Mouse (Mus musculus): ENCODE results near the gene Ankrd63.
A peak's percentile ranks its signal among the peaks of the same experiment; 100 is the strongest.

The Ankrd63 gene

DNA sequence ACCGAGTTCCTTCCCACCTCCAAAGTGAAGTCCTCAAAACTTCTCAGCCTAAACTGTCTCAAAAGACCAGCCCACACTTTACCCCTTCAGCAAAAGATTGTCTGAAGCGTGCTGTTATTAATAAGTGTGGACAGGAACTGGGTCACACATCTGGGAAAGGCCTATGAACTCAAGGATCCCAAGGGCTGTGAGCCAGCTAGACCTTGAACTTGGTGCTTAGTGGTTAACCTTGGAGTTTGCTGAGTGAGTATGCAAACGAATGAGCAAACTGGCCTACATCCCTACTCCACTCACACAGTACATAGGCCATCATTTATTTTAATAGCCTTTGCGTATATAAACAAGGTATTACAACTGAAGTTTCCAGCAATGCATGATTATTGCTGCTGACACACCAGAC, 21.7 kb upstream of the Ankrd63 start:
- no peak for DNase-seq

DNA sequence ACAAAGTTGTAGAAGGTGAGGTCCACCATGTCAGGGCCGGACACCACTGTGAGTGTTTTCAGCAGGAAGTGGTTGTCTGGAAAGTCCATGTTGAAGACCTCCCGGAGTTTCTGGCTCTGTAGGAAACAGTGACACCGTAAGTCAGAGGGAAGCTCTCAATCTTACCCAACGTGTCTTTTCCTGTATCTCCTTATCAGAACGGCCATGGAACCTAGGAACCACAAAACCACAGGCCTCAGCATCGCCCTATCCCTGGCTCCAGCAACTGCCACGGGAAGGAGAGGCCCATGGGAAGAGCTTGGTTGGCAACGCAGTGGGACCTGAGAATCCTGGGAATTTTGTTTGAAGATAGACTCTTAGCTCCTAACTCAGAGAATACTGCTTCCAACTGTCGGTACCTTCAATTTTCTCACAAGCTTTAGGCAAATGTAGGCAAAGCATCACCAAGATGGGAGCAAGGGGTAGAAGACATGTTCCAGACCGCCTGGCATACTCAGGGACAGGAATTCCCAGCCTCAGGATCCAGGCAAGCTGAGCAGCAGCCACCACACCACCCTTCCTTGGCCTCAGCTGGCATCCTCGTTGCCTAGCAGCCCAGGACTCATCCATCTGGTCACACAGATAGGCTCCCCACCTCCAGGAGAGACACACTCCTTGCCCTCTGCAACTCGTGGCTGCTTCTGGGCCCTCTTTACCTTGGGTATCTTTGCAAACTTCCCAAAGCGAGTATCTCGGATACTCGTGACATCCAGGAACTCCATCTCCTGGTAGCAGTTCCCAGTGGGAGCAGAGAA, 20.1 kb upstream of the Ankrd63 start:
- DNase-seq, result no peak

DNA sequence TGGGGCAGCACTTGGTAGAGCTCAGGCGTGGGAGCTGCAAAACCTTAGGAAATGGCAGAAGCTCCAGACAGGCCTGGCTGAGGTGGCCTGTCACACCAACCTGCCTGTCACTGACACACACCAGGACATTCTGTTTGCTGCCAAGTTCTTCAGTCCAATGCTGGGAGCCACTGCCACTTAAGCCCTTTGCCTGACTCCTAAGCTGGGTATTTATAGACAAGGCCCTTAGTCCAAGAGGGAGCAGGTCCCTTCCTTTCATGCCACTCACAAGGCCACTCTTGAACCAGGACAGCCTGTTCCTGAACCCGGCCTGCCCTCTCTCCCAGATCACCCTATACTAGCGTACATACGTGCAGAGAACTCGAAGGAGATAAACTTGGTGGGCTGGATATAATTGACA, 12.9 kb upstream of the Ankrd63 start:
- DNase-seq, result no peak

DNA sequence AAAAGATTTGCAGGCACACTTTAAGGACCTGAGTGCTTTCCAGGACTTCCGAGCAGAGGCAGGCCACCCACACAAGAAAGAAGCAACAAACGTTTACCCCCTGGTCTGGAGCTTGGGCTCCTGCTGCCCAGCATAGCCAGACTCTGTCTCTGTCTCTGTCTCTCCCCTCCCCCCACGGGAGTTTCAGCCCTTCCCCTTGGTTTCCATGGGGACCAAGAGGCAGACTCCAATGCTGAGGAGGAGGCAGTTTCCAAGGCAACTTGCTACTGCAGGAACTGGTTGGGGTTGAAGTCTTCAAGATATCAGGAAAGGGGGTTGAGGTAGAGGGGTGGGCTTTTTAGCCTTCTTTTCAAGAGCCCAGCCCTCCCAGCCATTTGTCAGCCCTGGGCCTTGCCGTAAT, 10.5 kb upstream of the Ankrd63 start:
- no peak for DNase-seq

DNA sequence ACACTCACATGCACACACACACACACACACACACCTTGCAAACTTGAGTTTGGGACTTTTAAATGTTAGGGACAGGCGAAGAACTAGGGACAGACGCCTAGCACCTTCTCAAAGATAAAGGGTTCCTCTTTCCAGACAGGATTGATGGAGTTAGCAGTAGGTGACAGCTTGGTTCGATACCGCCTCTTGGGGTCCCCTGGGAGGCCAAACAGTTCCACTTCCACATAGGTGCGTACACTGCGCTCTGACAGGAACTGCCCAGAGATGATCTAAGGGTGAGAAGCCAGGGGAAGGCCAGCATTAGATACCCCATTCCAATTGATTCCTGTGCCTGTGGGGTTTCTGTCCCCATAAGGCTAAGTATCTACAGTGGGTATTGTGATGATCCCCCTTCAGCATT, 9.9 kb upstream of the Ankrd63 start:
- DNase-seq, result no peak

DNA sequence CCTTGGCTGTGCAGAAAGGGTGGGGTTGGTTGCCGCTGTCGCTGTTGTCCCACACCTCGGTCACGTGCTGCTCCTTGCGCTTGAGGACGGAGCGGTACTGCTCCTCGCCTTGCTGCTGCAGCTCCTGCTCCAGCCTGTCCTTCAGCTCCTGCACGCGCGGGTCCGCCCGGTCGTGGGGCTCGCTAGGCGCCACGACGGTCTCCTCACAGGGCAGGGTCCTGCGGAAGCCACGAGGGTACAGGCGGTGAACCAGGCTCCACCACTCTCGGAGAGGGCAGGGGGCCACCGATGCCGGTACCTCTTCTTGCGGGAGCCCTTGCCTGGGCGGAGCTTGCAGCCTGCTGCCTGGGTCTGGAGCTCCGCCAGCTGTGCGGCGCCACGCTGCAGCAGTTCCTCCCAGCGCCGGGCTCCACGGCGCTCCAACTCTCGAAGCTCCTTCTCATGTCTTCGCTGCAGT, 7.3 kb upstream of the Ankrd63 start:
- DNase-seq, result peak; percentile 32

DNA sequence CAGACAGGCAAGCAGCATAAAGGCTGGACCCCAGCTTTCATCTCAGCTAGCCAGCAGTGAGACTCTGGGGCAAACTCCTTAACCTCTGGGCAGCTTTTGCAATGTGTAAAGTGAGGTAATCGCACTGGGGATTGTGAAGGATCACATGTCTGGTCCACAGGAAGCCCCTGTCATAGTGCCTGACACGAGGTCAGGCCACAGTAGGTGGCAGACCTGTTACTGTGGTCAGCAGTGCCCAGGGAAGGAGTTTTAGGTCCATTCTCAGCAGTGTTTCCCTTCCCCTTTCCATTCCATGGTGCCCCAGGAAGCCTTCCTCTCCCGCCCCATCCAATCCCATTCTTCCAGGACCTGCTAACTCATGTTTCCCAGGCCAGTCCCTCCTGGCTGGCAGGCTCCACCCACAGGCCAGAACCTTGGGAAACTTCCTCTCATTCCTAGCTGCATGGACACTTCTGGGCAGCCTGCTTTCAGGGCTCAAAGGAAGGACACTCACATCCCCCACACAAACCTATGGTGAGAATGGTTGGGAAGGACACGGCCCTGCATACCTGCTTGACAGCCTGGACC, 6.0 kb upstream of the Ankrd63 start:
- no peak for DNase-seq

DNA sequence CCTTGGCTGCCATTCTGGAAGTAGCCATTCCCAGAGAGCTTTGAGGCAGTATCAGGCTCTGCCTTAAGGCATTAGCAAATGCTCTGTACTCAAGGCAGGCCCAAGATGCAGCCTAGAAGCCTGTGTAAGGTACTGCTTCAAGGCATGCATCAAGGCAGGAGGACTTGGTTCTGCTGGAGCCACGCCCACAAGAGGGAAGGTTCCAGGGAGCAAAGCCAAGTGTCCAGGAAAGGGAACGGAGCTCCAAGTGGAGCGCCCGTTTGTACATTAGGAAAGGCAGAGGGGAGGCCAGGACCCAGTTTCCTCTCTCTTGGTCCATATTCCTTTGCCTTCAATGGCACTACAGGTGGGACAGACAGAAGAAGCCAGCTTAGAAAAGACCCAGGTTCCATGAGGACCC, 4.7 kb upstream of the Ankrd63 start:
- no peak for DNase-seq

DNA sequence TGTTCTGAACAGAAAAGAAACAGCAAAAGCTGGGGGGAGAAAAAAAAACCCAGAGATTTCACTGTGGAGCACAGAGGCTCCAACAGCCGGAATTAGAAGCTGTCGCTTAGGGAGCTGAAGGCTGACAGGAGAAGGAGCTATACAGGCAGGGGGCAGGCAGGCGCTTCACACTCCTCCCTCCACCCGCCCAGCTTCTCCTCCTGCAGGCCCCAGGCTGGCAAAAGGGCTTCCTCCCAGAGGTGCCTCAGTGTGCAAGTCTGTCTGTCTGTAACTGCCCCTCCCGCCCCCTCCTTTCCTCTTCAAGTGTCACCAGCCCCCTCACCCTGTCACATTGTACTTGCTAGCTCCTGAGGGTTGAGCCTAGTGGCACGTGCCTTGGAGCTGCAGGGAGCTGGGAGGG, 2.7 kb upstream of the Ankrd63 start:
- peak; percentile 38 for DNase-seq

DNA sequence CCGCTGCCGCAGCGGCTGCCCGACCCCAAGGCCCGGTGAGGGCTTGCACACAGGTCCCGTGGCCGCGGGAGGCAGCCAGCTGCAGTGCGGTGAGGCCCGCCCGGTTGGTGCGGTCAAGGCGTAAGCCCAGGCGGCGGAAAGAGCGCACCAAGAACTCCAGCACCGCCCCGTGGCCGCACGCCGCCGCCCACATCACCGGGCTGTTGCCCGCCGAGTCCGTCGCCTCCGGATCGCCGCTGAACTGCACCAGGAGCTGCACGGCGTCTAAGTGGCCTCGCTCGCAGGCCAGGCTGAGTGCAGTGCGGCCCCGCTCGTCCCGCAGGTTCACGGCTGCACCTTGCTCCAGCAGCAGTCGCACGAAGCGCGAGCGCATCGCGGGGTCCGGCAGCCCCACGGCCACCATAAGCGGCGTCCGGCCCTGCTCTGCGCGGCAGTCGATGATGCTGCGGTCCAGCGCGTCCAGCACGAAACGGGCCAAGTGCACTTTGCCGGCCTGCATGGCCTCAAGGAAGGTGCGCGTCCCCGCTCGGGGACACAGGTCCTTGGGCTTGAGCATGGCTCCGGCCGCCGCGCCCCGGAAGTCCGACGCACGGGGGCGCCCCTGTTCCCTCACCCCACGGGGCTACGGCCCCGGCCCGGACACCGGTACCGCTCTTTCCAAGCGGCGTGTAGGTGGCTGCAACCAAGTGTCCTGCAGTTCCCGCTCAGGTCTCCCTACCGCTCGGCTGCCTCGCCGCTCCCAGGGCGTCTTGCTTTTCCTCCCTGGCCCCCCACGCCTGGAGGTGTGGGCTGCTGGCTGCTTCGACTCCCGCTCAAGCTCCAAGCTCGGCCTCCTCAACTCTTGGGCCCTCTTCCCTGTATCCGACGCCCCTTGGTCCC, 641 bp downstream of the Ankrd63 start:
- DNase-seq, result peak; percentile 34

DNA sequence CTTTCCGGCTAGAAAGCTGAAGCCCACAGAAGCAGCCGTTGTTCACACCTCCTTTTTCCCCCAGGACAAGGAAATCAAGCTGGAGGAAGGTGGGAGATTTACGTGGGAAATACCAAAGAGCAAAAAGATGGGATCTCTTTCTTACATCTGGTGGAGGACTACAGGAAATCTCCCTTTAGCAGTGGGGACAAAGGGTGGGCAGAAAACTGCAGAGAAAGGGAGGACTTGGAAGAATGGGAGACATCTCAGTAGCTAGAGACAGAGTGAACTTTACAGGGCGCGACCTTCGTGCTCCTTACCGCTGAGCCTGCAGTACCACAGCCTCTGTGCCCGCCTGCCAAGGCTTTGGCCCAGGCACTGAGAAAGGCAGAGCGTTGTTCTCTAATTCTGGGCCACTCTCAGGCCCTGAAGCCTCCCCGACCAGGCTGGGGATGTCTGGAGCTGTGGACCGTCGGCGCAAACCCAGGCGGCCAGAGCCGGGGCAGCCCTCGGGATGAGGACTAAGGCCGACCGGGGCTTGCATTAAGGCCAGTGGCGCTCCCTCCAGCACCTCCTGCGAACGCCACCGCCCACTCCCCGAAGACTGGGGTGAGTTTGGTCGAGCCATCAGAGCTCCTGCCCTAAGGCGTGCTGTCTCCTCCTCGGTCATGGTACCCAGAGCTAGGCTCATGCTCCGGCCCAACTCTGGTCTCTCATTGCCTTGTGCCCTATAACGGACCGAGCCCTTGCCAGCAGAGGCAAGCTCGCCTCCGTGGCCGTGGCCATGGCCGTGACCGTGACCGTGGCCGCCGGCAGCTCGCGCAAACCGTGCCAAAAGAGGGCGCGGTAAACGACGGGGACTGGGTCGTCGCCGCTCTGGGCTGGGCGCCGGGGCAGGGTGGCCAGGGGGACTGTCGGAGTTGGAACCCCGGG, 1.5 kb downstream of the Ankrd63 start:
- no peak for DNase-seq

DNA sequence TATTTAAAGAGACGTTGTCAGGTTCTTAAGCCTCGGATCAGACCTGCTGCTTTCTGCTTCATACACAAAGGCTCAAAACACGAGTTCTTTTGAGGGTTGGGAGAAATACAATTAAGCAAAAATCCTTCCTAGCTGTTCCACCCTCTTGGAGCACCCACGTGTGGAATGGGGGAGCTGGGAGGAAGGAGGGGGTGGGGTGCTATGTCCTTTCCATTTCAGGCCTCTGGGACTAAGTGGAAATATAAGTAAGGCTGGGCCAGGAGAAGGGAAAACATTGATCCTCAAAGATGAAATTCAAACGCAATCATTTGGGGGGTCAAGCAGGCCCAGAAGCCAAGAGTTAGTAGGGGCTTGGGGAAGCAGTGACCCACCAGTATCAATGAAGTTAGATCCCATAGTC, 2.6 kb downstream of the Ankrd63 start:
- no peak for DNase-seq

DNA sequence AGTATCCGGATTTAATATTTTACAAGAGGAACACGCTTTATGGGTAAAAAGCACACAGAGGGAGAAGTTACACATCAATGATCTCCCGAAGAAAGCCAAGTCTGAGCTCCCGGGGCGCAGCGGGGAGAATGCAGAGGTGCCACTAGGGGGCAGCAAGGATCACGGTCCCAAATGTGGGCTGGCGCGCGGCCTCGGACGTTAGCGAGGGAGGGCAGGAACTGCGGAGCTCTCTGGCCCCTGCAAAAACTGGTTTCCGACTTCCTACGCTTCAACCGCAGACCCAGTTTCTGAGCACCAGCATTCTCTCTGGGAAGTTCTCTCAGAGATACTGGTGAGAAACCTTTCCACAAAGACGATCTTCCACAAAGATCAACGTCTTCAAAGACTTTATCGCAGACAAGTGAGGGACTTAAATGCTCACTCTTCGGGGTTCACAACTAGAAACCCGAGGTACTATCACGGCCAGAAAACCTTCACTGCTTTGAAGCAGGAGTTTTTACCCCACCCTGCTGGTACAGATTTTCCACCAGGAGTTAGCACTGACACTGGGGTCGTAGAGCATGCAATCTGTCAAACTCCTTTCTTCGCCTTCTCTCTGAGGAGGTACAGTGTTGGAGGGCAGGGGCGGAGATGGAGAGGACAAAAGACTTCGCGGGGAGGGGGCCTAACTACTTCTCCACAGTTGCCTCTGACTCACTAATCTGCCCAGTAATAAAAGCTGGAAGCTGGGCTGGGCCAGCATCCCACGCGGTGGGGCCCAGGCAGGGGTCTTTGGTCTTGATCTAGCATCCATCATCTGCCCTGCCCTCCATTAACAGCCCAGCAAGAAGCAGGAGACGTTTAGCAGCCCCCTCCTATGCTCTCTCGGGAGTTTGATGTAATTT, 3.3 kb downstream of the Ankrd63 start:
- DNase-seq, result peak; percentile 83

DNA sequence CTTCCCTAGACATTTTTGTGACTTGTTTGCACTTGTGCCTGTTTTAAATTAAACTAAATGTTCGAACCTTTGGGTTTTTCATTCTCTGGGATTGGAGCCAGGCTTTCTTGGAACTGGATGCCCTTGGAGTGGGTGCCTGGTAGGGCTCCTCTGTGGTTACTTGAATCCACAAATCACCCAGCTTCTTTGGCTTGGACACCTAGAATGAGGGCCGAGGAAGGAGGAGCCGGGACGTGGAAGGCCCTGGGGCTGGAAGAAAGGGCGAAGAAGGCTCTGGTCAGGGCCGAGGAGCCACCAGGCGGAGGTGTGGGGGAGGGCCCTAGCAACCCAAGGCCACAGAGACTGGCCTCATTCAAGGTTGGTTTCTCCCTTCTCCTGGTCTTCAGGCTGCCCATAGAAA, 5.8 kb downstream of the Ankrd63 start:
- no peak for DNase-seq

DNA sequence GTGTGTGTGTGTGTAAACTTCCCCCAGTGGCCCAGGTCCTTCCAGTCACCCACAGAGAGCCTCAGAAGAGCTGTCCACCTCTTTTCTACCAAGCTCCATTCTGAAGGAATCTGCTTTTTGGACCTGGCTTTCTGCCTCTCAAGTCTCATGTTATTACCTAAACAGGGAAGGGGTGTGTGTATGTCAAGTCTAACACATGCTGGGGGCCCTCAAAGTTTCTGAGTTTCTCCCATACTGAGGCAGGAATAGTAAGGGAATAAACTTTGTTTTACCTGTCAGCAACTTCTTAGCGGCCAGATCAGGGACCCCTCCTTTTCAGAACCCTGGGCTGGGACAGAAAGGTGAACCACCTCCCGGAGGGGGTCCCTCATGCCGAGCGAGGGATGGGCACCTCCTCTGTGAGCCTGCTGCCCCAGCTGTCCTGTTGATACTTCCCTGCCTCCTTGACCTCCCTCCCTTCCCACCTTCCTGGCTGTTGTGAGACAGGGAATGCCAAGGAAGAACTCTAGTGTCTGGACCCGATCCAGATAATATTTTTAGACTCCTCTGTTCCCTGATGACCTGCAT, 6.4 kb downstream of the Ankrd63 start:
- DNase-seq, result no peak

DNA sequence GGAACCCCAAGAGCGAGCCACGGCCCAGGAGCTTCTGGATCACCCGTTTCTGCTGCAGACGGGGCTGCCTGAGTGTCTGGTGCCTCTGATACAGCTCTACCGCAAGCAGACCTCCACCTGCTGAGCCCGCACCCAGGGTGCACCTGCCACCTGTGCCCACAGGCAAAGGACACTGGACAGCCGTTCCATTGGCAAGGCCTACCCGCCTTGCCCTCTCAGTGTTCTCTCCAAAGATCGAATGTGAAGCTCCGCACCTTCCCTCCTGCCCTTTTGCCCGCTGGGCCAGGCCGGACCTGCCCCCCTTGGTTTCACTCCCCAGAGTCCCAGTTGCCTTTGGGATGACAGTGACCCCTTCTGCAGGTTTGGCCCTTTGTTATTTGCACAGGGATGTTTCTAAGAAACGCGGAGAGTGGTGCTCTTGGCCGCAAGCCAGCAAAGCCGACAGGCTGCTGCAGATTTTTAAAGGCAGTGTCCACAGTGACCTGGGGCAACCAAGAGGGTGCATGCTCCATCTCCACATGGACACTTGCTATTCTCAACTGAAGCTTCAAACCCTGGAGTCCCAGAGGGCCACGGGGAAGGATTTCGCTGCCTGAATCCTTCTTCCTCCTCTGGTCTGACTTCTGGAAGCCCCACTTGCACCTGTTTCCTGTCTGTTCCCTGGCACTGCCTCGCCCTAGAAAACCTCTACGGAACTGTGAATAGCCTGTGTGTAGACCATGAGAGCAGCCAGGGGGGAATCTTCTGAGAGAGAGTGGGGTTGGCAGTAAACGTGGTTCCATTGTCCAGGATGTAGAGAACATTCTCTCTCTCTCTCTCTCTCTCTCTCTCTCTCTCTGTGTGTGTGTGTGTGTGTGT, 7.1 kb downstream of the Ankrd63 start:
- peak; percentile 20 for DNase-seq

DNA sequence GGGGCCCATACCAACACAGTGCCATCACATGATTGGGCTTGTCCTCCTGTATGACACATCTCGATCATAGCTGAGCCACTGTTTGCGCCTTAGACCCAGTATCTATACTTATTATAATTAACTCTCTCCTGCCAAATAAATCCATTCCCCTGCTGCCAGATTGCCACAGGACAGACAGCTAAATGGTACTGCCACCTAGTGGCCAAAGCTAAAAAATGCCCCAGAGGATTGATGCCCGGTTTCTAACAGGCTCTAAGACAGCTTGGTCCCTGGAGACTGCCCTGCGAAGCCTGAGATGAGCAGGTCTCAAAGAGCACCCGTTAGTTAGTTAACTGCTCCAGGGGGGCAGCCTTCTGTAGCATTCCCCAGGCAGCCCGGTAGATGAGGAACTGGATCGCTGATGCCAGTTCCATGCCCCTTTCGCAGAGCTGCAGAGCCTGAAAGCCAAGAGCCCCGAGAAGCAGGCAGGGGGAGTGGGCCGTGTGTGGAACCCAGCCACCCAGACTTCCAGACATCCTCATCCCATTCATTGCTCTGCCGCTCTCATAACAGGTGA, 8.0 kb downstream of the Ankrd63 start:
- peak; percentile 64 for DNase-seq

DNA sequence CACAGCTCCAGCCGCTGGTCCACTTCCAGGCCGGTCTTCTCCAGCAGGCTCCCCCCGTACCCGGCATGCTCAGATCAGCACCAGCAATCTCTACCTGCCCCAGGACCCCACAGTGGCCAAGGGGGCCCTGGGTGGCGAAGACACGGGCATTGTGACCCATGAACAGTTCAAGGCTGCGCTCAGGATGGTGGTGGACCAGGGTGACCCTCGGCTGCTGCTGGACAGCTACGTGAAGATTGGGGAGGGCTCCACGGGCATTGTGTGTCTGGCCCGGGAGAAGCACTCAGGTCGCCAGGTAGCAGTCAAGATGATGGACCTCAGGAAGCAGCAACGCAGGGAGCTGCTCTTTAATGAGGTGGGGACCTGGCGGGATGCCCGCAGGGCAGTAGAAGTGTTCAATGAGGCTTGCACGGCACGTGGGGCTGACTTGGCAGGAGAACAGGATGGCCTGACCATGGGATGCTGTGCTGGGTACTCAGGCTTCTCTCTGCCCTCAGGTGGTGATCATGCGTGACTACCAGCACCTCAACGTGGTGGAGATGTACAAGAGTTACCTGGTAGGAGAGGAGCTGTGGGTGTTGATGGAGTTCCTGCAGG, 10.3 kb downstream of the Ankrd63 start:
- DNase-seq, result no peak

DNA sequence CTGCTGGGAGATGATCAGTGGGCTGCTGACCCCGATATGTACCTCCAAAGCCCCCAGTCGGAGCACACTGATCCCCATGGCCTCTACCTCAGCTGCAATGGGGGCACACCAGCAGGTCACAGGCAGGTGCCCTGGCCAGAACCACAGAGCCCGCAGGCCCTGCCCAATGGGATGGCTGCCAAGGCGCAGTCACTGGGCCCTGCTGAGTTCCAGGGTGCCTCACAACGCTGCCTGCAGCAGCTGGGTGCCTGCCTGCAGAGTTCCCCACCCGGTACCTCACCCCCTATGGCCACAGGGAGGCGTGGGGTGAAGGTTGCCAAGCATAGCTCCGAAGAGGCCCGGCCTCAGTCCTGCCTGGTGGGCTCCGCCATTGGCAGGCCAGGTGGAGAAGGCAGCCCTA, 13.9 kb downstream of the Ankrd63 start:
- no peak for DNase-seq

Data from liver (tissue).